Mouse (Mus musculus) CD4-positive, CD25-positive, alpha-beta regulatory T cell, adult 9 weeks (primary cell): ENCODE measurements around the gene Olfr1509. TPM values are rescaled to one million over a fixed set of nuclear protein-coding genes. Genes with fewer than 3 reads are reported as not detected.

Experiments used
- polyA plus RNA-seq: library from polyadenylated mRNA; unstranded; fragments of 100-300 nt; shearing (Covaris generic); gene quantifications from one replicate; pipeline ENCODE4 v1.2.1, GENCODE M21; 2017

The Olfr1509 gene
- not detected for polyA plus RNA-seq

GRCm38 (mm10) chr14:52442690-52443089, at the start of gene Olfr1509:
Olfr1509 (plus strand) TSS chr14:52442990.

DNA sequence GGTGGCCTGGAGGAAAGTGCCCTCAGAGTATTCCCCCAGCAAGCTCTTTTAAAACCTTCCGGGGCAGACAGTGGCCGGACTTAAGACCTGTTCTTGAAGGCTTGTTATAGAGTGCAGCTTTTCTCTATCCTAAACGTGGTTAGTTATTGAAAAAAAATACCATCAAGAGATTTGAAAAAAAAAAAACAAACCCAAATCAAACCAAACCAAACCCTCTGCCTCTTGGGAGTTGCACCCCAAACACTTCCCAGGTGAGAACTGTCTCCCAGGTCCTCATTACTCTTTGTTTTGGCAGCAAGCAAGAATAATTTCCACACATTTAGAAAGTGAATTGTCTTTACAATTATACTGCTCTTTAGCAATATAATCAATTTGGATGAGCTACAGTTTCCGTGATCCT, 45.5 kb upstream of the Olfr1509 start, which contains the start of gene Olfr1511:
Olfr1511 (minus strand) TSS at position 101 of the 400 bp plus-strand sequence.

GRCm38 (mm10) chr14:52414273-52414672, 28.5 kb upstream of the Olfr1509 start, which contains the start of gene Olfr1510:
Olfr1510 (minus strand) TSS chr14:52414373.

GRCm38 (mm10) chr14:52467395-52467794, 24.6 kb downstream of the Olfr1509 start, which contains the start of gene Olfr1508:
Olfr1508 (minus strand) TSS chr14:52467495.

GRCm38 (mm10) chr14:52495516-52495915, 52.7 kb downstream of the Olfr1509 start, which contains the start of gene Olfr1507:
Olfr1507 (minus strand) TSS chr14:52495749.

Other genes with a start within 250 kb of the Olfr1509 start
- gene Supt16, start 245.6 kb upstream of the Olfr1509 start, polyA plus RNA-seq: 31.0 TPM
- 56.7 TPM for gene Chd8, start 185.2 kb upstream of the Olfr1509 start, polyA plus RNA-seq
- gene Tox4, start 163.8 kb upstream of the Olfr1509 start, polyA plus RNA-seq: 110 TPM
- gene Rab2b, start 163.4 kb upstream of the Olfr1509 start, polyA plus RNA-seq: 30.4 TPM
- 73.0 TPM for gene Mettl3, start 137.9 kb upstream of the Olfr1509 start, polyA plus RNA-seq
- 4.0 TPM for gene Sall2, start 114.2 kb upstream of the Olfr1509 start, polyA plus RNA-seq
- not detected for gene Olfr1513, start 86.6 kb upstream of the Olfr1509 start, polyA plus RNA-seq
- not detected for gene Olfr1512, start 63.8 kb upstream of the Olfr1509 start, polyA plus RNA-seq
- gene Olfr1511, start 45.6 kb upstream of the Olfr1509 start, polyA plus RNA-seq: not detected
- not detected for gene Olfr1510, start 28.6 kb upstream of the Olfr1509 start, polyA plus RNA-seq
- gene Olfr1508, start 24.5 kb downstream of the Olfr1509 start, polyA plus RNA-seq: not detected
- not detected for gene Olfr1507, start 52.8 kb downstream of the Olfr1509 start, polyA plus RNA-seq